23 mouse cellular contexts compared by ENCODE assay signal in the genomic region with DNA sequence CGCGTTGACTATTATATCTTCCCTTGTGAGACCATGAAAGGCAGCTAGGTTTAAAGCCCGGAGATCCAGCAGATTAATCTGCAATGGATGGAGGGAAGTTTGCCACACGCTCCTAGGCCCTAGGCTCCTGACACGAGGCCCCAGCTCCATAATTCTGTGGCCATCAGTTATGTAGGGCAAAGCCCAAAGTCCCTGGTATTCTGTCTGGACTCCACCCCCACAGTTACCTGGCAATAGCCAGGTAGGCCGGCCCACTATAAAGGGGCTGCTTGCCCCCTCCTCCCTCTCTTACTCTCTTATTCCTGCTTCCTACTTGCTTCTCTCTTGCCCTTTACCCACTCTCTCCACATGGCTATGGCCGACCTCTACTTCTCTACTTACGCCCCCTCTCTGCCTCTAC. TPM values are rescaled to one million over a fixed set of nuclear protein-coding genes. Genes with fewer than 3 reads are reported as not detected.
"Had no signal": no experiment of that assay in that cellular context is flagged by ENCODE, and none has a peak within 500 bp of the region (broad histone marks: within the 10 kb centered on the region; RNA-seq: fewer than 3 reads in every experiment).

No protein-coding gene starts in this region.

- H3K36me3 ChIP-seq: heart, embryonic 10.5 days; heart, embryonic 12.5 days had no signal

- DNase-seq: gastrocnemius, adult 2 months; gastrocnemius, postnatal 10 days; gastrocnemius, postnatal 25 days; heart, postnatal 10 days; heart, postnatal 4 days; kidney, adult 18-20 months; kidney, postnatal 14 days; layer of hippocampus, adult 9-11 months; layer of hippocampus, postnatal 36 days; left cerebral cortex, postnatal 4 days had no signal

- H3K9me3 ChIP-seq: heart, embryonic 10.5 days; hindbrain, embryonic 10.5 days; hindbrain, embryonic 12.5 days; limb, embryonic 13.5 days; limb, embryonic 15.5 days; liver, embryonic 12.5 days had no signal

- H3K4me2 ChIP-seq: heart, embryonic 12.5 days; hindbrain, embryonic 12.5 days; hindbrain, embryonic 14.5 days; limb, embryonic 13.5 days; limb, embryonic 15.5 days; liver, embryonic 12.5 days had no signal

- H3K4me3 ChIP-seq: gastrocnemius, adult 2 months; heart, embryonic 10.5 days; heart, embryonic 12.5 days; hindbrain, embryonic 10.5 days; hindbrain, embryonic 12.5 days; limb, embryonic 13.5 days; limb, embryonic 15.5 days; liver, embryonic 12.5 days had no signal

- H3K27ac ChIP-seq: gastrocnemius, adult 2 months; heart, embryonic 10.5 days; hindbrain, embryonic 10.5 days; hindbrain, embryonic 12.5 days; hindbrain, embryonic 14.5 days; kidney, postnatal 0 days; limb, embryonic 13.5 days; limb, embryonic 15.5 days; liver, embryonic 12.5 days; liver, embryonic 14.5 days had no signal

- H3K27me3 ChIP-seq: hindbrain, embryonic 12.5 days; limb, embryonic 13.5 days; limb, embryonic 15.5 days; liver, embryonic 12.5 days had no signal

- H3K9ac ChIP-seq: heart, embryonic 12.5 days; hindbrain, embryonic 12.5 days; hindbrain, embryonic 14.5 days; limb, embryonic 13.5 days; limb, embryonic 15.5 days; liver, embryonic 12.5 days; liver, embryonic 14.5 days had no signal

- ATAC-seq: hindbrain, embryonic 16.5 days; intestine, embryonic 16.5 days; liver, embryonic 12.5 days had no signal

RNA-seq across cellular contexts. Expression of gene Depdc1b, which starts 2.9 kb away (rescaled TPM):
- total RNA-seq: gastrocnemius, adult 2 months had no signal
- polyA plus RNA-seq: liver, adult 2 months had no signal
